Mouse (Mus musculus) testis, adult 2 months (tissue): Measurements from ENCODE around the gene Thoc3. TPM values are rescaled to one million over a fixed set of nuclear protein-coding genes. Genes with fewer than 3 reads are reported as not detected.

Experiments
- H3K27ac ChIP-seq: fragments of 200-500 bp; 2 replicates; pipeline ENCODE4 v1.5.1; 2012; ENCODE audit warnings: low read depth, low read length; ENCODE audit not compliant: control insufficient read depth, insufficient read depth
- H3K27me3 ChIP-seq: fragments of 200-500 bp; 2 replicates; pipeline ENCODE4 v1.6.1; 2012; ENCODE audit warnings: mild to moderate bottlenecking, low read length, moderate library complexity; ENCODE audit not compliant: control insufficient read depth, insufficient read depth
- H3K36me3 ChIP-seq: fragments of 200-500 bp; 2 replicates; pipeline ENCODE4 v1.6.1; 2012; ENCODE audit warnings: mild to moderate bottlenecking, low read length; ENCODE audit not compliant: control insufficient read depth, insufficient read depth
- H3K4me1 ChIP-seq: fragments of 200-500 bp; 2 replicates; pipeline ENCODE4 v1.6.1; 2012; ENCODE audit warnings: low read length; ENCODE audit not compliant: control insufficient read depth, insufficient read depth
- H3K4me3 ChIP-seq: fragments of 200-500 bp; 2 replicates; pipeline ENCODE4 v1.5.1; 2012; ENCODE audit warnings: low read depth, mild to moderate bottlenecking, low read length, moderate library complexity, mixed read lengths; ENCODE audit not compliant: control insufficient read depth
- CTCF ChIP-seq: fragments of 200-500 bp; IDR thresholded peaks from 2 replicates; pipeline ENCODE4 v1.5.1; 2012; ENCODE audit warnings: low read depth, mild to moderate bottlenecking, inconsistent platforms, low read length, moderate library complexity; ENCODE audit not compliant: control insufficient read depth, insufficient read depth, insufficient replicate concordance
- POLR2A ChIP-seq: fragments of 200-500 bp; IDR thresholded peaks from 2 replicates; pipeline ENCODE4 v1.6.1; 2012; ENCODE audit warnings: low read depth, mild to moderate bottlenecking, inconsistent platforms, low read length, moderate library complexity; ENCODE audit not compliant: control insufficient read depth
- polyA plus RNA-seq: library from polyadenylated mRNA; depleted of rRNA; stranded (reverse); fragments of >200 nt; gene quantifications from 2 replicates; pipeline ENCODE4 v1.2.3, GENCODE M21; 2012

Gene Thoc3
- polyA plus RNA-seq, 1 experiment: 15.7 TPM

DNA sequence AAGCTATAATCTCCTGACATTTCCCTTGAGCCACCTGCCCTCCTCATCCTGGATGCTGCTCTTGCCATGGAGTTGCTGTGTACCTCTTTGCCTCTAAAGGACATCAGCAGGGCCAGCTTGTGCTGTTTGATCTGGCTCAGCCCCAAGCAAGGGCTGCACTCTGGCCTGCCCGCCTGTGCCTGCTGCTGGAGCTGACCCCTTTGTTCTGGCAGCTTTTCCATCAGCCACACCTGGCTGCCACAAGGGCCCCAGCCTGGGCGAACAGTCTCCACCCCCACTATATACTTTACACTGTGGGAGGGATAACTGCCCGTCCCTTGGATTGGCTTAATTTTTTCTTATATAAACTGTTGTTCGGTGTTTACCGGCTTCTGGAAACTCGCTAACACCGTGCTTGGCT, 28.7 kb downstream of the Thoc3 start:
- no peaks in the 10 kb centered on the region for H3K4me1 ChIP-seq
- H3K27me3 ChIP-seq: no peaks in the 10 kb centered on the region
- H3K4me3 ChIP-seq: no peak overlapping the region
- TF ChIP-seq POLR2A (no peak), CTCF (no peak)
- no peaks in the 10 kb centered on the region for H3K36me3 ChIP-seq
- no peak overlapping the region for H3K27ac ChIP-seq

DNA sequence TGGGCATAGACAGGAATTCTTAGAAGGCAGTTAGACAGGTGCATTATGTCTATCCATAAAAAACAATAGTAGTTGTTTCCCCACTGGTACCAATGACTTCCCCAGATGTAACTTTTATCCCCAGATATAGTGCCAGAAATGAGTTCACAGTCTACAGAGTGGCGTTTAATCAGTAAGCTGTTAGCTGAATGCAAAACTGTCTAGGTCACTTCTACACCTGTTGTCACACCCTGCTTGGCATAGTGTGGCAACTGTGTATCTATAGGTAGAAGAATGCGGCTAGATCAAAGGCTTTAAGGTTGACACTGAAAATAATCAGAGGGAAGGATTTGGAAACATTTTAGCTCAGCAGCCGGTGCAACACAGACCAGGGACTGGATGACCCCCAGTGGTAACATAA, 29.8 kb downstream of the Thoc3 start:
- no peak overlapping the region for H3K4me3 ChIP-seq
- H3K27ac ChIP-seq: no peak overlapping the region
- TF ChIP-seq CTCF: no peak
- TF ChIP-seq POLR2A: no peak
- H3K36me3 ChIP-seq: no peaks in the 10 kb centered on the region
- no peaks in the 10 kb centered on the region for H3K4me1 ChIP-seq
- H3K27me3 ChIP-seq: no peaks in the 10 kb centered on the region

DNA sequence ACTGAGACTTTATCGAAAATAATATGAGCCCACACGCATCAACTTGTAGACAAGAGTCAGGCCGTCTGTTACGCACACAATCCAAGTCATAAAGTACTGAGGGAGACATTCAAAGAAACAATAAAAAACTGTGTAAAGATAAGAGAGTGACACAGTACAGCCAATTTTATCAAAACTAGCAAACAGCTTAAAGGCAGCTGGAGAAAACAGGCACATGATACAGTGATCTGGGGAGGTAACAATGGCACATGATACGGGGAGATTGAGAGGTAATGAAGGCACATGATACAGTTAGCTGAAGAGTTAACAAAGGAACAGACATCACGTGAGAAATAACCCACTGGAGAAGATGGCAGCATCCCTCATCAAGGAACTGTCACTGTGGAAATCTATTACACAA, 31.6 kb downstream of the Thoc3 start:
- no peaks in the 10 kb centered on the region for H3K4me1 ChIP-seq
- no peak overlapping the region for H3K4me3 ChIP-seq
- no peak overlapping the region for H3K27ac ChIP-seq
- no peaks in the 10 kb centered on the region for H3K36me3 ChIP-seq
- no peaks in the 10 kb centered on the region for H3K27me3 ChIP-seq
- TF ChIP-seq POLR2A: no peak
- no peak for TF ChIP-seq CTCF

DNA sequence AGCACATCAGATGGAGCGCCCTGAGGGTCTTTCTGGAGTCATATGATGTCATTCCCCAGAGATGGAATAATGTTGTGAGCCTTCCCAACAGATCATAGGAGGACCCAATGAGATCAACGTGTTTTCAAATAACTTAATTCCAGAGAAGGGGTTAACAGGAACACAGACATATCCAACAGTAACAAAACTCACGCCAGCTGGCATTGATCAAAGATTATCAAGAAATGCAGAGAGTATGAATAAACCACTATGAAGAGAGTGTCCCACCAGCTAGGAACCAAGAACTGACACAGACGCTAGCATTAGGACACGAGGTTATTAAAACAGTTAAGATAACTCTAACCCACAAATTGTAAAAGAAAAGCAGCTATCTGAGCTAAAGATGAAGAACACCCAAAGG, 32.0 kb downstream of the Thoc3 start:
- Histone ChIP-seq H3K36me3 (no peaks in the 10 kb centered on the region), H3K4me1 (no peaks in the 10 kb centered on the region), H3K4me3 (no peak overlapping the region), H3K27me3 (no peaks in the 10 kb centered on the region), H3K27ac (no peak overlapping the region)
- TF ChIP-seq POLR2A (no peak), CTCF (no peak)

DNA sequence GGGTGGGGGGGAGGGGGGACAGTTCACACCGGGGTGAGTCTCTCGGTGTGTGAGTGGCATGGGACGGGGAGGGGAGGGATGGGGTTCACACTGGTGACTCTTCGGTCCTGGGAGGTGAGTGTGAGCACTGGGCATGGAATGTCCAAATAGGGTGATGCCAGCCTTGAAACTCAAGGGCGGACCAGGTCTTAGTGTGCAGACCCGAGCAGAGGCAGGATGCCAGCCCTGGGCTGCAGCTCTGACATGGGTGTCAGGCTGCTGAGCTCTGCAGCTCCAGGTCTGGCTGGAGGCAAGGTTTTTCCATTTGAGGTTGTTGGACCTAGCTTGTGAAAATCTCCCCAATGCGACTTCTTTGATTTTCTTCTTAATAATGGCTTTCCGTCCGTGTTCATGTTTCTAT, 37.5 kb downstream of the Thoc3 start:
- TF ChIP-seq POLR2A (no peak), CTCF (no peak)
- no peaks in the 10 kb centered on the region for H3K4me1 ChIP-seq
- no peak overlapping the region for H3K27ac ChIP-seq
- no peaks in the 10 kb centered on the region for H3K36me3 ChIP-seq
- no peak overlapping the region for H3K4me3 ChIP-seq
- no peaks in the 10 kb centered on the region for H3K27me3 ChIP-seq

DNA sequence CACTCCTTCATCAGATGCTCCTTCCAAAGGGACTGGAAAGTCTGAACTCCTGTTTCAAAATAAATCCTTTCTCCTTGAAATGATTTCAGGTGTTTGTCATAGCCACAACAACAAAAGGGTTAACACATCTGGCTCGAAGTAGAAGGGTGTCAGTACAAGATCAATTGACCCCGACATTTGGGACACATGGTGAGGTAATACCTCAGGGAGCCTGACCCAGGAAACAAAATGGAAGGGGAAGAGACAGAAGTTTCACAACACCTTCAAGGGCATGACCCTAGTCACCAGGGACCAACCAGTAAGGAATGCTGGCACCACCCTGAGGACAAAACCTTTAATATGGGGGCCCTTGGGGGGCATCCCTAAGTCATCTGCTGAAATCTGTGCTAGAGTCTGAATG, 38.6 kb downstream of the Thoc3 start:
- H3K4me3 ChIP-seq: no peak overlapping the region
- H3K27ac ChIP-seq: no peak overlapping the region
- TF ChIP-seq POLR2A (no peak), CTCF (no peak)
- no peaks in the 10 kb centered on the region for H3K36me3 ChIP-seq
- no peaks in the 10 kb centered on the region for H3K27me3 ChIP-seq
- no peaks in the 10 kb centered on the region for H3K4me1 ChIP-seq

DNA sequence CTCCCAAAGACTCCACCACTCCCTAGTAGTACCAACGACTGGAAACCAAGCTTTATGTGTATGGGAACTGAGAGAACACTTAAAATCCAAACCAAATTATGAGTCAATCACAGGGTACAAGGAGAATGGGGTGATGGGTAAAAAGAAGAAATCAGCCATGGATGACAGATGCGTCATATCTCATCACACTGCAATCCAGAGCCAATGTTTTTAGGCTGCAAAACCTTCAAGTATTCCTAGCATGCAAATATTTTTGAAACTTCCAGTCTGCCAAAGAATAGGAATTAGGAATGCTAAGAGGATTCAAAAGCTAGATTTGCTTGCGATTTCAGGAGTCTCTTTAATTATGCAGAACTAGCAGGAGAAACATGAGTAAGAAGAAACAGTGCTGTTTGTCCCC, 39.9 kb downstream of the Thoc3 start:
- TF ChIP-seq POLR2A (no peak), CTCF (no peak)
- H3K27me3 ChIP-seq: no peaks in the 10 kb centered on the region
- H3K27ac ChIP-seq: no peak overlapping the region
- H3K4me3 ChIP-seq: no peak overlapping the region
- no peaks in the 10 kb centered on the region for H3K36me3 ChIP-seq
- no peaks in the 10 kb centered on the region for H3K4me1 ChIP-seq
